Mouse (Mus musculus) left cerebral cortex, postnatal 10 days (tissue): Measurements from ENCODE around the gene Psg17. TPM values are rescaled to one million over a fixed set of nuclear protein-coding genes. Genes with fewer than 3 reads are reported as not detected.
"Not testable (repeated sequence)": the region's sequence is repeated elsewhere in the genome, so short reads cannot be mapped to it uniquely, and the experiment has no call there.

Experiments
- DNase-seq, 2 experiments: peaks; one replicate each; pipeline ENCODE4 v3.0.0; 2021 to 2022; ENCODE audit warnings: low spot score in 2 of 2, mixed read lengths in 1 of 2; ENCODE audit errors: extremely low spot score in 1 of 2
- intact Hi-C: fragments of 180-260 bp; cut with DNase I; formaldehyde crosslinking; loops from one replicate; pipeline ENCODE4 v1.15.1; 2025
- total RNA-seq, 2 experiments: library from RNA; stranded (reverse); gene quantifications; 2 replicates each; pipeline ENCODE4 v1.2.3; 2021

Gene Psg17
- total RNA-seq, result not detected

DNA sequence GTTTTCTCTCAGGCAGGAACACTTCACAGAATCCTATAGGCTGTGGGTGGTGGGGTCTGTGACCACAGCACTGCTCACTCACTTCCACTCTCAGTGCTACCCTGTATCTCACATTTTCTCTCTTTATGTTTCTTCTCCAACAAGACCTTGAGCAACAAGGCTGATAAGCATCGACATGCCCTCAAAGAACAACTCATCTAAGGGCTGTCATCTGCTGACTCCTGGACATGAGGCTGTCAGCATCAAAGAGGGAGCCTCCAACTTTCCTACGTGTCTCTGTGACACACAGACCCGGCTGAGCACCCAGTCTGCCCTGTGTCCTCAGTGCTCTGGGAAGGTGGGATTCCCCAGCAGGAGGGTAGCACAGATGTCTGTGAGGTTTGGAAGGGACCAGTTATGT lies at the start of gene Psg17:
Psg17 (minus strand) TSS at position 101 of the 400 bp plus-strand sequence.
- intact Hi-C loops, result no loop called here
- no peak for DNase-seq

DNA sequence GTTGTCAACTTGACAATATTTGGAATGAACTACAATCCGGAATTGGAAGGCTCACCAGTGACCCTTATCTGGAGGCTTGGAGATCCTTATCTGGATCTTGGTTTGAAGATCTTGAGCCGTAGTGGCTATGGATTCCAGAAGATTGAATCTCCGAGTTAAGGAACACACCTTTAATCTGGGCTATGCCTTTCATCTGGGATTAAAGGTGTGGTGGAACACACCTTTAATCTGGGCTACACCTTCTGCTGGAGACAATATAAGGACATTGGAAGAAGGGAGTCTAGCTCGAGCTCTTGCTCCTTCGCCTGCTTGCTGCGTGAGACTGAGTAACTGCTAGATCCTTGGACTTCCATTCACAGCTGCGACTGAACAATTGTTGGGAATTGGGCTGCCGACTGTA lies 49.6 kb upstream of the Psg17 start, which contains the start of gene Pglyrp1:
Pglyrp1 (plus strand) TSS at position 301 of the 400 bp plus-strand sequence.
- intact Hi-C loops, result loop anchor here (10.0 kb wide), 2 partner anchors 656 to 1796 kb away; partner anchors contain the start of gene Psg16

DNA sequence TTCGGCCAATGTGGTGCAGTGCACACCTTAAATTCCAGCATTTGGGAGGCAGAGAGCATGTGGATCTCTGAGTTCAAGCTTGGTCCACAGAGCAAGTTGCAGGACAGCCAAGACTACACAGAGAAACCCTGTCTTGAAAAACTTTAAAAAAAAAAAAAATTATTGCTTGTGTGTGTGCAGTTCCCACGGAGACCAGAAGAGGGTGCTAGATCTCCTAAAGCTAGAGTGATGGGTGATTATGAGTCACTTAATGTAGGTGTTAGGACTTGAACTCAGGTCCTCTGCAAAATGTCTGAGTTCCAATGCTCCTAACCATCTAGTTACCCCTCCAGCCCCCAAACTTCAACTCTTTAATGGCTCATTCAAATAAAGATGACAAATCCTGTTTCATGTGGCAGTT lies 47.1 kb upstream of the Psg17 start:
- no peak for DNase-seq
- intact Hi-C loops, result no loop called here

More for the DNA sequence above, 49.6 kb upstream of the Psg17 start, which contains the start of gene Pglyrp1:
- DNase-seq, result not testable (repeated sequence)

DNA sequence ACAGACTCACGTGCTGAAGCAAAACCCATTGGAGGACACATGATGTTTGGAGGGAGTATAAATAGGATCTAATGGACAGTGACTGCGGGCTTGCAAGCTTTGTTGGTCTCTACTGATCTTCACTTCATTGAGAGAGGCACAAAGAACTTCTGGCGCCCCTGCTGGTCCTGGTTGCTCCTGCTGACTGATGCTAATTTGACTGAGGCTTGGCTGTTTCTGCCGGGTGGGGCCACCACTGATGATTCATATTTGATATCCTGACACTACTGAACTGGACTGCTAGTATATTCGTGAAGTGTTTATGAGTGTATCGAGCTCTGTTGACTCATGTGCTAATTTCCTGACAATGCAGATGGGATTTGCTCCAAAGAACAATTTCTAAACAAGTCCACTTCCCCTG lies 41.4 kb upstream of the Psg17 start:
- intact Hi-C loops, result no loop called here
- no peak for DNase-seq

DNA sequence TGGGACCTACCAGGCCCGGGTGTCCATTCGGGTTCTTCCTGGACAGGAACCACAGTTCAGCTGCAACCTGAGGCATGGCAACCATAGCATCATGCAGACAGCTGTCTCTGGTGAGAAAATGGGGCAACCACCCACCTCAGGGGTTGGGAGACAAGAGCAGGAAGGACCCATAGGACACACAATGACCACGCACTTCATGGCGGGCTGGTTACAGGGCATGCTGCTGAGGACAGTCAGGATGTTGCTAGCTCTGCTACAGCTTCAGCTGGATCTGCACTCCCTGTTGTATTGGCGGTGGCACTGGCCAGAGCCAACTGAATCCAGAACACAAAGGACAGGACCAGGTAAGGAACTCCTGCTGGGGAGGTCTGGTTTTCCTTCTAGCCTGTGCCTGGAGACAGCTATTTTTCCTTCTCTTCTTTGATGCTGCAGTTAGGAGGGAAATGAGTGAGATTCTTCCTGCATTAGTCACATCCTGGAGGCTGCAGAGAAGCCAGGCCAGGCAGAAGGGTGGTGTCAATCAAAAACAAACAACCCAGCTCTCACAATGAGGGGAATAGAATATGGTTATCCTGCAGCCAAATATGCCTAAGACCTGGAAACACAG lies 37.0 kb upstream of the Psg17 start:
- peak in 1 of 2 experiments; percentile 32 for DNase-seq
- intact Hi-C loops, result no loop called here

DNA sequence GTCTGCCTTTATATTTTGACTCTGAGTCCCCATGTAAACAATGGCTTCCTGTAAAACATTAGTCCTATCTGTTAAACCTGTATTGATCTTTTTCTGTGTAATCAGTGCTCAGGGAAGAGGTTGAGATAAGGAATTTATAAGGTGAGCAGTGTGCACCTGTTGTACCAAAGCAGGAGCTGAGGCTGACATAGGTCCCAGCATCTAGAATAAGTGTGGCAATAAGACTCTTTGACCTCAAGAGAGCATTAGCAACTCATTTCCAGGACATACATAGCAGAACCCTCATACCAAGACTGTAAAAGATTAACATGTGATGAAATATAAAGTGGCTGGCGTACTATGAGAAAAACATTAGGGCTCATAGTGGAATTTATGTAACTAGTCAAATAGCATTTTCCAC lies 27.0 kb upstream of the Psg17 start:
- intact Hi-C loops, result no loop called here

DNA sequence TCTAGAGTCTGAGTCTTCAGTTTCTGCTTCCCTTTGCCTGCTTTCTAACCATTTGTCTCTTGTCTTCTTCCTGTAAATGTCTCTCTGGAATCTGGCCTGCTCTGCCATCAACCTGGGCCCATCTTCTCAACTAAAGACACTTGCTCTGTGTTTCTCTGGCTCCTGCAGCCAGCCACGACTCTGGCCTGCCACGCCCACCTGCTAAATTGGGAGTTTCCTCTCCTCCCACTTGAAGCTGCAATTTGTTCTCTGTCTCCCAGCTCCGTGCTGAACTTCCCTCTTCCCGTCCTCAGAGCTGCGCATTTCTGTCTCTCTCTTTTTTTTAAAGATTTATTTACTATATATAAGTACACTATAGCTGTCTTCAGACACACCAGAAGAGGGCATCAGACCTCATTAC lies 23.4 kb upstream of the Psg17 start:
- DNase-seq, result no peak
- intact Hi-C loops, result no loop called here

More for the DNA sequence above, 27.0 kb upstream of the Psg17 start:
- DNase-seq, result no peak

DNA sequence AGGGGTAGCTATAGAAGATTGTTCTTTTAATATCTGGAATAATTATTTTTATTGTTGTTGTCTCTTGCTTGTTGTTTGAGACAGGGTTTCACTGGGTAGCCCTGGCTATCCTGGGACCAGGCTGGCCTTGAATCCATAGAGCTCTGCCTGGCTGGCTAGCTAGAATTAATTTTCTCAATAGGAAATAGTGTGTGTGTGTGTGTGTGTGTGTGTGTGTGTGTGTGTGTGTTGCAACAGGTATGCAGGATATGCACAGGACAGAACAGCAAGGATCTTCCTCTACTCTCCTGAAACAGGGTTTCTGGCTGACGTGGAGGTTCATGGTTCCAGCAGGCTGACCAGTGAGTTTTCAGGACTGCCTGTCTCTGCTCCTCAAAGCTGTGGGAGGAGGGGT lies 19.8 kb upstream of the Psg17 start:
- intact Hi-C loops, result no loop called here
- DNase-seq, result no peak

DNA sequence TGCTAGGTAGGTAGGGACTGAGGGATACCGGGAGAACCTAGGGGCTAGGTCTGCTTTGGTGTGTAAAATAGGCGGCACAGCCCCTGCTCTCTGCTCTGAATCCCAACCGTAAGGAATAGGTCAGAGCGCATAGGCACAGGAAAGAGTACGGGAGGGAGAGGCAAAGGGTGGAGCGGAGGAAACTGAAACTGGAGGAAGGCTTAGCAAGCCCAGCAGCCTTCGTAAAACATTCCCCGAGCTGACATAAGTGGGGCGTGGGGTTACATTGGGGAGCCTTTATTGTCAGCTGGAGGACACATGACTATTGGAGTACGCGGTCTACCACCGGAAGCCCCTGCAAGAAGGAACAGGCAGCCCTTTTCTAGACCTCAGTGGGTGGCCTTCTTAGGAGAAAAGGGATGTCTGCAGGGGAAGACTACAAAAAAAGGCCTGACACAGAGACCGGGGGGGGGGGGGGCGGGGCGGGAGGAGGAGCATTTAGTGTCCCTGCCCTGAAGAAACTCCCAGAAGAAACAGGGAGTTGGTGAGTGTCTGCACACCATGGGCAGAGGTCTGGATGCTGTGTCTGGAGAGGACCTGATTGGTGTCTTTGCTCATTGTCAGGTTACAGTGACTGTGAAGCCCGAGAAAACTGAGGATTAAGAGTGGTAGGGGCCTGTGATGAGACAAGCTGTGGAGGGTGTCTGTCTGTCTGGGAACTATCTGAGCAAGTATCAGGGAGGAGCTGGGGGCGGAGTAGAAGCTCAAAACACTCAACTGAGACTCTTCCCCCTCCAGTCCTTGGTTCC lies 19.2 kb upstream of the Psg17 start:
- peak; percentile 3 to 75 for DNase-seq
- intact Hi-C loops, result no loop called here

DNA sequence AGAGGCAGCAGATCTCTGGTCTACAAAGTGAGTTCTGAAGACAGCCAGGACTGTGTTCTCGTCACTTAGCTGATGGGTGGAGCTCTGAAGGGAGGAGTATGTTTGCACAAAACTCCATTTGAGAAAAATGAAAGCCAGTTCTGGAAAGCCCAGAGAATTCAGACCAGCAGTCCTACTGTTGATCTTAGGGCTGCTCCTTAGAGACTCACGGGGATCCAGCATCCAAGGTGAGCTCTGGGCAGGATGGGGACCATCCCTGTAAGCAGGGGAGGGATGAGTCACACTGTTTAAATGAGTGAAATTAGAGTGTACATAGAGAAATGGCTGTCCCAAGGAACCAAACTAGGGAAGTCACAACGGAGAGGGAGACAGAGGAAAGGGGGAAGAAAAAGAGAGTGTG lies 18.5 kb upstream of the Psg17 start, which contains the start of gene Mill2:
Mill2 (plus strand) TSS at position 102 of the 400 bp plus-strand sequence.
- intact Hi-C loops, result no loop called here
- DNase-seq, result no peak

DNA sequence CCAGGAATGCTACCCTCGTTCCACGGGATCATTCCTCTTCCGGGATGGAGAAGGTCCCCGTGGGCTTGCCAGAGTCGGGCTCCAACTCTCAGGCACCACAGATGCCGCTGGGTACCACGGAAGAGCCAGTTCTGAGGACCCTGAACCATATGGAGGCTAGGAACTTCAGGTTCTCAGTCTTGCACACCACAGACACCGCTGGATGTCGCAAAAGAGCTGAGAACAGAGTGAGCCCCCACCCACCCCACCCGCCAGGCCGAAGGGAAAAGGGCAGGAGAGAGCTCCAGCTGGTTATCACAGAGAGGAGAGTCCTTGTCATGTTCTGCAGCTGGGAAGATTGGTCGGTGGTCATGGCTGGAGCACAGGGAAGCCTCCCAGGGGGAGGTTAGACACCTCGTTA lies 10.9 kb upstream of the Psg17 start:
- intact Hi-C loops, result no loop called here
- no peak for DNase-seq

DNA sequence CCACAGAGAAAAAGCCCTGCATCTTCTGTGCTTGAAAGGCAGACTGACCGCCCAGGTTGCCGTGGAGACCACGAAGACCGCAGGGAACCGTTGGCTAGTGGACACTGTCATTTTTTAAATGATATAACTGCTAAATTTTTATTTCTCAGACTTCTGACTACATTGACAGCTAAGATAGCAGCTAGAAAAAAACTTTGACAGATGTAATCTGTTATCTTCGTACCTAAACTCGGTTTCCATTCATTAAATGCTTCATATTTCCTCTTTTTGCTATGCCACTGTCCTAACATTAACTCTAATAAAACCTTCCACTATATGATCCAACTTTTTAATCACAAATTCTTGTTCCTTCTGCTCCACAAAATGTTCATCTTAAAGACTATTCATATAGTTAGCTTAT lies 8.1 kb upstream of the Psg17 start:
- no peak for DNase-seq
- intact Hi-C loops, result no loop called here

DNA sequence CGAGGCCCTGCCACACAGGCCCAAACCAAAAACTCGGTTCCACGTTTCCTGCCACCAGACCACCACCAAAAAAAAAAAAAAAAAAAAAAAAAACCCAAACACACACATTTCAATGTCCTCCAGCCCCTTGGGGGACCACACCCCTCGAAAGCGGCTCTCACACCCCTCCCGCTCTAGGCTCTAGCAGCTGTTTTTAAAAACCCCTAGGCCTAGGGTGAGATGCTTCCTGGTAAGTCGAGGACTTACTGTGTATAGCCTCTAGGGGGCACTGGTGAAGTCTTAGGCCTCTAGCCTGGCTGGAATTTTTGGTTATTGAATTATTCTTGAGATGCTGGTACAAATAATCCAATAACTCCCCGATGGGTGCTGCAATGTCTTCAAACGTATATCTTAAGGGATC lies 7.2 kb upstream of the Psg17 start:
- intact Hi-C loops, result no loop called here
- no peak for DNase-seq

DNA sequence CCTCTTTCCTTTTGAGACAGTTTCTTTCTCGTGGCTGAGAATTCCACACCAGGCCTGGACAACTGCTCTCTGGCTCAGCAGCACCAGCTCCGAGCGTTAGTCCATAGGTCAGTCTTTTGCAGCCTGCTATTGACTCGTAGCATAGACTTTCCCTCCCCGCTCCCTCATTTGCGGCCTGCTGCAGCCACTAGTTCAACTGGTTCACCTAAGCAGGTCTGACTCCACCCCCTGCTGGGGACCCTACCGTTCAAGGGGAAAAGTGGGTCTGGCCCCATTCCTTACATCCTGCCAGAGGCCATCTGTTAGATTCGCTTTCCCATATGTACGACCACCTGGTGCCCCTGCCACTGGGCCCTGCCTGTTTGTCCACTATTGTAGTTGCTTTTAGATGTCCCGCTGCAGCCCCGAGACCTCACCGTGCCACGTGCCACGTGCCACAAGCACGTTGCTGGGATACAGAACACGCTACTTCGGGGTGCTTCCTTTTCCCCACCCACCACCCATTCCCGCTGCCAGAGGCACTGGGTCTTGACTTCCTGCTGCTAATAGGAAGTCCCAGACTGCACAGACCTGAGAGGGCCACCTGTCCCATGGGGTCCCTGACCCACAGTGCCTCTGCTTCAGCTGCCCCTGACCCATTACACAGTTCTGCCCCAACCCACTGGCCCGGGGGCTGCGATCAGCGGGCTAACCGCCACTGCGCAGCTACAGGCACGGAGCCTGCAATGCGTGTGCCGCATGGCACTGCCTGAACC lies 6.6 kb upstream of the Psg17 start:
- intact Hi-C loops, result no loop called here

DNA sequence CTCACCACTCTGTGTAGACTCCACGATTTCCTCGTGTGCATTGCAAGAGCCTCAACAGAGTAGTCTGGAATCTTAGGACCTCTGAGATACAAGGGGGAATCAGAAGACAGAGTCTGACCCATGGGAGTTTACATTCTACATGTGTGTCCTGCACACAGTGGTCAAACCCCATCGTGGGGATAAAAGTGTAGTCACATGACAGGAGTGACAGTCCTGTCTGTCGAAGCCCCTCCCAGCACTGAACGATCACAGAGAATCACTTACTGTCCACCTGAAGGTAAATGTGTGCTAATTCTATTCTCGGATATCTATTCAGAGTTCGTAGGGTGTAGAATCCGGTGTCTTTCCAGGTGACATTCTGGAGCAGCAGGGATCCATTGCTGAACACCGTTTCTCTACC lies 3.1 kb downstream of the Psg17 start:
- intact Hi-C loops, result no loop called here

More for the DNA sequence above, 6.6 kb upstream of the Psg17 start:
- DNase-seq, result no peak

DNA sequence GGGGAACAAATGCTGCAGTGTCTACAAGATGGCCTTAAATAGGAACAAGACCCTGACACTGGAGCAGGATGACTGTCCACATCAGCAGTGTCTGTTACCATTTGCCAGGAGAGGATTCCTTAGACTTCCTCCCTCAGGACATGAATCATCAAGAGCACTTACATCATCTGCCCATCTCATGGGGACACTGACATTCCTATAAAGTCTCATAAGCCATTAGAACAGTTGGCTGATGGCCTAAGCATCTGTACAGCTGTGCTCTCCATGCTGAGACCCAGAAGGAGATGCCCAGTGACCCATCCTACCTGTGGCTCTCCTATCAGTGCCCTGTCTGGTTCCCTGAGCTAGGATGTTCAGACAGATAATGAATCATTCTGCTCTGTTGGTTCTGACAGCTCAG lies 17.9 kb downstream of the Psg17 start:
- intact Hi-C loops, result no loop called here
- DNase-seq, result no peak

More for the DNA sequence above, 3.1 kb downstream of the Psg17 start:
- DNase-seq, result no peak

DNA sequence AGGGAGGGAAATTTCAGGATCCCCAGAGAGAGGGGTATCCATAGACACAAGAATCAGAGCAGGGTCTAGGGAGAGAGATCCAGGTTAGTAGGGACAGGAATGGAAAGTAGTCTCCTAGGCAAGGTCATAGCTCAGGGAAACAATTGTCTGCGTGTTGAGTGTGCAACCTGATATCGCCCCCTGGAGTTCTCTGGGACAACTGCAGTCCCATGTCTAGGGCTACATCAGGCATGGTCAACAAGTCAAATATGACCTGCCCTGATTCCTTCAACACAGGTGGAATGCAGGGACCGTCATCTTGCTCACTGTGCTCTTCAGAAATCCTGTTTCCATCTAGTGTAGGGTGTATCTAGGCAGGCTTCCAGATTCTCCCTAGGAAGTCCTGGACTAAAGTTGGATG lies 22.3 kb downstream of the Psg17 start:
- DNase-seq, result no peak
- intact Hi-C loops, result no loop called here

DNA sequence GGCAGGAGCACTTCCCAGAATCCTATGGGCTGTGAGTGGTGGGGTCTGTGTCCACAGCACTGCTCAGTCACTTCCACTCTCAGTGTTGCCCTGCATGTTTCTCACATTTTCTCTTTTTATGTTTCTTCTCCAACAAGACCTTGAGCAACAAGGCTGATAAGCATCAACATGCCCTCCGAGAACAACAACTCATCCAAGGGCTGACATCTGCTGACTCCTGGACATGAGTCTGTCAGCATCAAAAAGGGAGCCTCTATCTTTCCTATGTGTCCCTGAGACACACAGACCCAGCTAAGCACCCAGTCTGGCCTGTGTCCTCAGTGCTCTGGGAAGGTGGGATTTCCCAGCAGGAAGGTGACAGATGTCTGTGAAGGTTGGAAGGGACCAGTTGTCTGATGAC lies 23.0 kb downstream of the Psg17 start, which contains the start of gene Psg19:
Psg19 (minus strand) TSS at position 101 of the 400 bp plus-strand sequence.
- intact Hi-C loops, result no loop called here
- DNase-seq, result no peak

DNA sequence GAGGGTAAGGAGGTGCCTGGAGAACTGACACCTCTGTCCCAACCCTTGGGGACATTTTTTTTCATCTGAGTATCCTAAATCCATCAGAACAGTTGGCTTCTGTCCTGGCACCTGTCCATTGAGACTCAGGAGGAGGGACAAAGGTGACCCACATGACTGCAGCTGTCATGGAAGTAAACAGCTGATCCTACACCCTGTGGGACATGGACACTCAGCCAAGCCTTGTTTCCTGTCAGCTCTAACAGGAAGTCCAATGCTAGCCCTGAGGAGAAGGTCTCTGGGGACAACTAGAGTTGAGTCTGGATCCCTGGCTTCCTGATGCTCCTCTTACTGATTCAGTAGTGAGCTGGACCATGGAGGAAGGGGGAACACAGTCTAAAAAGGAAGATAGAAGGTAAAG lies 30.7 kb downstream of the Psg17 start:
- DNase-seq, intact Hi-C loops: not testable (repeated sequence)
